Mouse (Mus musculus) small intestine, adult 2 months (tissue): ENCODE measurements around the gene C8a.

Source experiments
- CTCF ChIP-seq: fragments of 200-500 bp; IDR thresholded peaks from 2 replicates; pipeline ENCODE4 v1.5.1; 2012; ENCODE audit warnings: low read depth, mild to moderate bottlenecking, control low read depth, inconsistent platforms, low read length, moderate library complexity, mixed read lengths; ENCODE audit not compliant: insufficient replicate concordance, insufficient read length; ENCODE audit errors: extremely low read depth
- POLR2A ChIP-seq: fragments of 200-500 bp; IDR thresholded peaks from 2 replicates; pipeline ENCODE4 v1.6.1; 2012; ENCODE audit warnings: low read depth, mild to moderate bottlenecking, control low read depth, inconsistent platforms, low read length, moderate library complexity

- TF ChIP-seq POLR2A (no peak), CTCF (no peak)
Measured at GRCm38 (mm10) chr4:104818986-104819385, 57.2 kb downstream of the C8a start.
